Mouse (Mus musculus) midbrain, embryonic 14.5 days (tissue): ENCODE results near the gene Tcf20. TPM values are rescaled to one million over a fixed set of nuclear protein-coding genes. Genes with fewer than 3 reads are reported as not detected.

ENCODE experiments used
- ATAC-seq: fragments of 200-750 bp; cut with Nextera tagmentation; 2 replicates; pipeline ENCODE4 v1.8.0; 2017; ENCODE audit warnings: moderate number of reproducible peaks, moderate library complexity; ENCODE audit not compliant: low FRiP score, low TSS enrichment
- DNase-seq: peaks from one replicate; pipeline ENCODE4 v3.0.0-alpha.2; 2015
- H3K27ac ChIP-seq: fragments of 300-500 bp; sonication (generic); replicated peaks from 2 replicates; pipeline ENCODE4 v1.5.1; 2014; ENCODE audit warnings: mild to moderate bottlenecking, low read depth, low read length, moderate library complexity
- H3K27me3 ChIP-seq: fragments of 300-500 bp; sonication (generic); 2 replicates; pipeline ENCODE4 v1.6.1; 2014; ENCODE audit warnings: low read length, control low read depth, mixed read lengths; ENCODE audit not compliant: control insufficient read depth, insufficient read depth
- H3K36me3 ChIP-seq: fragments of 300-500 bp; sonication (generic); 2 replicates; pipeline ENCODE4 v1.6.1; 2014; ENCODE audit warnings: low read length, control low read depth; ENCODE audit not compliant: control insufficient read depth, insufficient read depth
- H3K4me1 ChIP-seq: fragments of 300-500 bp; sonication (generic); 2 replicates; pipeline ENCODE4 v1.6.1; 2014; ENCODE audit warnings: mild to moderate bottlenecking, antibody characterized with exemption, low read length, control low read depth; ENCODE audit not compliant: control insufficient read depth, insufficient read depth
- H3K4me2 ChIP-seq: fragments of 300-500 bp; sonication (generic); 2 replicates; pipeline ENCODE4 v1.6.1; 2014; ENCODE audit warnings: mild to moderate bottlenecking, low read length, moderate library complexity
- H3K4me3 ChIP-seq: fragments of 300-500 bp; sonication (generic); replicated peaks from 2 replicates; pipeline ENCODE4 v1.5.1; 2014; ENCODE audit warnings: low read depth, low read length
- H3K9ac ChIP-seq: fragments of 300-500 bp; sonication (generic); replicated peaks from 2 replicates; pipeline ENCODE4 v1.6.1; 2014; ENCODE audit warnings: mild to moderate bottlenecking, low read length, moderate library complexity
- H3K9me3 ChIP-seq: fragments of 300-500 bp; sonication (generic); 2 replicates; pipeline ENCODE4 v1.6.1; 2016; ENCODE audit warnings: low read length, control low read depth, mixed read lengths; ENCODE audit not compliant: control insufficient read depth
- WGBS: fragments of 180-500 bp; shearing (Covaris S2); extraction: QIAGEN DNeasy Blood & Tissue Kit; methylation state at CpG from one replicate; pipeline ENCODE4 v1.1.7; 2014; 5-methylcytosine and 5-hydroxymethylcytosine counted together
- polyA plus RNA-seq: library from polyadenylated mRNA; unstranded; fragments of >200 nt; fragmentation: Nextera tagmentation; extraction: Ambion mirVana; gene quantifications from 2 replicates; pipeline ENCODE4 v1.2.1, GENCODE M21; 2014

Gene Tcf20
- polyA plus RNA-seq, 1 experiment from 2014 or later: 18.0 TPM

GRCm38 (mm10) chr15:82929595-82929994, 58.1 kb downstream of the Tcf20 start:
- Histone ChIP-seq H3K27ac (peak overlapping the region; percentile 70), H3K36me3 (no peaks in the 10 kb centered on the region), H3K4me1 (peaks cover 77% of the 10 kb centered on the region), H3K9me3 (no peaks in the 10 kb centered on the region), H3K9ac (peak overlapping the region; percentile 36; the same call in 1 of the 2 replicates), H3K4me2 (0 out of 2 replicates have a peak overlapping the region, but pooled peaks have one; percentile 0), H3K4me3 (no peak overlapping the region), H3K27me3 (no peaks in the 10 kb centered on the region)
- ATAC-seq (no peak), DNase-seq (peak; percentile 78)
- WGBS: 25% methylated on average over 9 of the region's 9 CpGs

GRCm38 (mm10) chr15:82928844-82929243, 58.8 kb downstream of the Tcf20 start:
- peak overlapping the region; percentile 2; the same call in 1 of the 2 replicates for H3K9ac ChIP-seq
- H3K4me3 ChIP-seq: no peak overlapping the region
- H3K27ac ChIP-seq: peak overlapping the region; percentile 70
- no peak overlapping the region for H3K4me2 ChIP-seq
- H3K36me3 ChIP-seq: no peaks in the 10 kb centered on the region
- peaks cover 83% of the 10 kb centered on the region for H3K4me1 ChIP-seq
- H3K9me3 ChIP-seq: no peaks in the 10 kb centered on the region
- DNase-seq (no peak), ATAC-seq (no peak)
- WGBS: 67% methylated on average over 8 of the region's 8 CpGs
- no peaks in the 10 kb centered on the region for H3K27me3 ChIP-seq

DNA sequence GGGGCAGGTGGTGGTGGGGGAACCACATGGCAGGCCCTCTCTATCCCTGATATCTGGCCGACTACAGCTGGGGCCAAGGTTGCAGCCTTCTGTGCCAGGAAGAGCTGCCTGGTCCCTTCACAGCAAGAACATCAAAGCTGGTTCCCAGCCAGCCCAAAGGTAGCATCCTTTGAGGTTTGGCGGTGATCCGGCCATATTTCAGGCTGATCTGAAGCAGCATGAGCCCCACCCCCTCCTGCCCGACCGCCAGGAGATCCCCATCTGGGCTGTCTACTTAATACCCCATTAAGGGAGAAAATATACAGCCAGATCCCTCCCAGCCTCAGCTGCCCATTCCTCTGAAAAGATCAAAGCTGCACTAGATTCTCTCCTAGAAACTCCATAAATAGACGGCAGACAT, 59.6 kb downstream of the Tcf20 start:
- Histone ChIP-seq H3K4me1 (peaks cover 83% of the 10 kb centered on the region), H3K36me3 (no peaks in the 10 kb centered on the region), H3K9ac (no peak overlapping the region), H3K4me2 (no peak overlapping the region), H3K9me3 (no peaks in the 10 kb centered on the region), H3K4me3 (no peak overlapping the region), H3K27ac (peak overlapping the region; percentile 70), H3K27me3 (no peaks in the 10 kb centered on the region)
- 0 out of 2 replicates have a peak, but pooled peaks have one; percentile 13 for ATAC-seq
- 11% methylated on average over 6 of the region's 6 CpGs for WGBS
- DNase-seq: peak; percentile 65

- Histone ChIP-seq H3K4me1 (peaks cover 88% of the 10 kb centered on the region), H3K4me2 (no peak overlapping the region), H3K36me3 (no peaks in the 10 kb centered on the region), H3K4me3 (no peak overlapping the region), H3K9ac (no peak overlapping the region), H3K27ac (peak overlapping the region; percentile 70), H3K9me3 (no peaks in the 10 kb centered on the region), H3K27me3 (no peaks in the 10 kb centered on the region)
- ATAC-seq (no peak), DNase-seq (no peak)
- WGBS: 74% methylated on average over 5 of the region's 5 CpGs
These were observed 60.6 kb downstream of the Tcf20 start for GRCm38 (mm10) chr15:82927057-82927456.

- Histone ChIP-seq H3K4me3 (no peak overlapping the region), H3K27ac (peak overlapping the region; percentile 89), H3K27me3 (no peaks in the 10 kb centered on the region), H3K9me3 (no peaks in the 10 kb centered on the region), H3K9ac (peak overlapping the region; percentile 29; the same call in 1 of the 2 replicates), H3K4me2 (peak overlapping the region; percentile 34), H3K36me3 (no peaks in the 10 kb centered on the region), H3K4me1 (peaks cover 97% of the 10 kb centered on the region)
- ATAC-seq (peak; percentile 32; the same call in 1 of the 2 replicates), DNase-seq (peak; percentile 92)
- WGBS: 1% methylated on average over 11 of the region's 11 CpGs
These were observed 62.8 kb downstream of the Tcf20 start for GRCm38 (mm10) chr15:82924679-82925425.

DNA sequence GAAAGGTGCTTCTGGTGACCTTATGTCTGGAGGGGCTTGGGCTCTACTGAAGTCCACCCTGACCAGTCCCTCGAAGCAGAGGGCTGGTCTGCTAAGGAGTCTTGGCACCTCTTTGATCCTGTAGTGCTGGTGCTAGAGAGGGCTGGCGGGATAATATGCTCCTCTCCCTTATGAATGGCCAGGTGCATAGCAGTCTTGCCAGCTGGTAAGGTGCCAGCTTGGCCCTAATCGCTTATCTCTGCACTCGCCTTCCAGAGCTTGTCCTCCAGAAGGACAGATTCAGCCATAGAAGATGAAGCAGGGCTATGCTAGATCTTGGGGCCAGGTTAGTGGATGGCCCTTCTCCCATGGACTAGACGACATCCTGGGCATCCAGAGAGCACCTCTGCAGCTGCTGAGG, 64.1 kb downstream of the Tcf20 start:
- no peaks in the 10 kb centered on the region for H3K9me3 ChIP-seq
- peak overlapping the region; percentile 89 for H3K27ac ChIP-seq
- no peaks in the 10 kb centered on the region for H3K27me3 ChIP-seq
- H3K9ac ChIP-seq: no peak overlapping the region
- WGBS: 70% methylated on average over 5 of the region's 5 CpGs
- no peaks in the 10 kb centered on the region for H3K36me3 ChIP-seq
- no peak for ATAC-seq
- no peak overlapping the region for H3K4me3 ChIP-seq
- peaks cover 90% of the 10 kb centered on the region for H3K4me1 ChIP-seq
- peak overlapping the region; percentile 34; the same call in 1 of the 2 replicates for H3K4me2 ChIP-seq
- no peak for DNase-seq

DNA sequence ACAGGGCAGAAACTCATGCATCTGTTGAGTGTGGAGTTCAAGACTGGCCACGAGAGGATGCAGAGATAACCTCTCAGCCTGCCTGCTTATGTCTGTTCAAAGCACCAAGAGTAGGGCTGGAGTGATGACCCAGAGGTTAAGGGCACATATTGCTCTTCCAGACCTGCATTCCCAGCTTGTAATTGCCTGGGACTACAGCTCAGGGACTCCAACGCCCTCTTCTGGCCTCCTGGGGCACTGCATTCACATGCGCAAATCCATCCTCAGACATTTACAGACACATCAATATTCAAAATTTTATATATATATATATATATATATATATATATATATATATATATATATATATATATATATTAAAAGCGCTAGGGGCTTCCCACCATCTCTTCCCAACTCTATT, 64.9 kb downstream of the Tcf20 start:
- Histone ChIP-seq H3K4me2 (no peak overlapping the region), H3K36me3 (no peaks in the 10 kb centered on the region), H3K9me3 (no peaks in the 10 kb centered on the region), H3K9ac (no peak overlapping the region), H3K27me3 (no peaks in the 10 kb centered on the region), H3K4me1 (peaks cover 90% of the 10 kb centered on the region), H3K4me3 (no peak overlapping the region), H3K27ac (peak overlapping the region; percentile 79)
- WGBS: 60% methylated on average over 4 of the region's 4 CpGs
- no peak for DNase-seq
- ATAC-seq: no peak

- peak; percentile 92 for DNase-seq
- Histone ChIP-seq H3K36me3 (no peaks in the 10 kb centered on the region), H3K27me3 (no peaks in the 10 kb centered on the region), H3K4me2 (peak overlapping the region; percentile 16; the same call in 1 of the 2 replicates), H3K9me3 (no peaks in the 10 kb centered on the region), H3K27ac (peak overlapping the region; percentile 79), H3K4me1 (peaks cover 89% of the 10 kb centered on the region), H3K4me3 (no peak overlapping the region), H3K9ac (no peak overlapping the region)
- peak; percentile 73 for ATAC-seq
- 18% methylated on average over 12 of the region's 12 CpGs for WGBS
These were observed 65.6 kb downstream of the Tcf20 start for GRCm38 (mm10) chr15:82922052-82922451.

DNA sequence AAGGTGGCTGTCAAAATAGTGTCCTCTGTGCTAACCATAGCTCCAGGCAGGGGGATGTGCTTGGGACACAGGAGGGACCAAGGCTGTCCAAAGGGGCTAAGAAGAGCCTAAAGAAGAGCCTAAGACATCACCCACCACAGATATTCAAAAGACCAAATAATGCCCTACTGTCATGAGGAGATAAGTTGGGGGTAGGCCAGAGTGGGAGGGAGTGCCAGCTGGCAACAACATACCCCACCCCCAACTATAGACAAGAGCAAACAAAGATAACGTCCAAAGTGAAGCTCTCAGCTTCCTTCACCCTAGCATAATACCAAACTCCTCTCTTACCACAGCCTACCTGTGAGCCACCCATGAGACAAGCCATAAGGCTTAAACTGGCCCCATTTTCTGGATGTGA, 66.1 kb downstream of the Tcf20 start:
- Histone ChIP-seq H3K4me2 (peak overlapping the region; percentile 32), H3K4me3 (no peak overlapping the region), H3K9me3 (no peaks in the 10 kb centered on the region), H3K27ac (peak overlapping the region; percentile 79), H3K27me3 (no peaks in the 10 kb centered on the region), H3K9ac (no peak overlapping the region), H3K4me1 (peaks cover 88% of the 10 kb centered on the region), H3K36me3 (no peaks in the 10 kb centered on the region)
- WGBS: 38% methylated on average over 1 of the region's 1 CpGs
- ATAC-seq: no peak
- no peak for DNase-seq
